Mouse (Mus musculus) kidney, adult 2 months (tissue): ENCODE results near the gene Fbxl17. TPM values are rescaled to one million over a fixed set of nuclear protein-coding genes. Genes with fewer than 3 reads are reported as not detected.

Source experiments
- DNase-seq: peaks from one replicate; pipeline ENCODE4 v3.0.0; 2021
- H3K27ac ChIP-seq: fragments of 200-500 bp; 2 replicates; pipeline ENCODE4 v1.5.1; 2012; ENCODE audit warnings: low read depth, low read length, control low read depth, inconsistent platforms; ENCODE audit not compliant: insufficient read depth
- H3K27me3 ChIP-seq: fragments of 200-500 bp; replicated peaks from 2 replicates; pipeline ENCODE4 v1.6.1; 2012; ENCODE audit warnings: mild to moderate bottlenecking, moderate library complexity, low read length, inconsistent platforms; ENCODE audit not compliant: control insufficient read depth, insufficient read depth
- H3K36me3 ChIP-seq: fragments of 200-500 bp; 2 replicates; pipeline ENCODE4 v1.6.1; 2012; ENCODE audit warnings: mild to moderate bottlenecking, moderate library complexity, low read length, inconsistent platforms; ENCODE audit not compliant: control insufficient read depth, insufficient read depth
- H3K4me1 ChIP-seq: fragments of 200-500 bp; 2 replicates; pipeline ENCODE4 v1.6.1; 2011; ENCODE audit warnings: low read length; ENCODE audit not compliant: control insufficient read depth, insufficient read depth
- H3K4me3 ChIP-seq: fragments of 200-500 bp; 2 replicates; pipeline ENCODE4 v1.5.1; 2011; ENCODE audit warnings: mild to moderate bottlenecking, low read depth, low read length, control low read depth; ENCODE audit not compliant: insufficient read depth
- CTCF ChIP-seq: fragments of 200-500 bp; conservative IDR thresholded peaks from 2 replicates; pipeline ENCODE4 v1.5.1; 2011; ENCODE audit warnings: low read depth, mild to moderate bottlenecking, control low read depth, low read length, moderate library complexity, mixed read lengths; ENCODE audit not compliant: insufficient read depth, insufficient read length
- POLR2A ChIP-seq: fragments of 200-500 bp; IDR thresholded peaks from one replicate; pipeline ENCODE4 v1.6.1; 2011; ENCODE audit warnings: low read depth, low read length, control low read depth
- WGBS: fragments of 180-500 bp; shearing (Covaris S2); methylation state at CpG from one replicate; pipeline ENCODE4 v1.1.7; 2018; 5-methylcytosine and 5-hydroxymethylcytosine counted together
- polyA plus RNA-seq: library from polyadenylated mRNA; depleted of rRNA; stranded (reverse); fragments of >200 nt; gene quantifications from 2 replicates; pipeline ENCODE4 v1.2.3, GENCODE M21; 2012

The Fbxl17 gene
- polyA plus RNA-seq, 1 experiment = 10.2 TPM

GRCm38 (mm10) chr17:63236846-63237245, 263.0 kb downstream of the Fbxl17 start:
- Histone ChIP-seq H3K4me3 (no peak overlapping the region), H3K27ac (no peak overlapping the region), H3K27me3 (no peaks in the 10 kb centered on the region), H3K36me3 (no peaks in the 10 kb centered on the region), H3K4me1 (no peaks in the 10 kb centered on the region)
- no peak for DNase-seq
- TF ChIP-seq POLR2A (no peak), CTCF (no peak)

- TF ChIP-seq POLR2A (no peak), CTCF (no peak)
- H3K4me1 ChIP-seq = no peaks in the 10 kb centered on the region
- H3K27me3 ChIP-seq = no peaks in the 10 kb centered on the region
- WGBS = 79% methylated on average over 8 of the region's 8 CpGs
- H3K4me3 ChIP-seq = no peak overlapping the region
- no peak overlapping the region for H3K27ac ChIP-seq
- no peaks in the 10 kb centered on the region for H3K36me3 ChIP-seq
- DNase-seq = no peak
These were observed 263.6 kb downstream of the Fbxl17 start for GRCm38 (mm10) chr17:63236221-63236620.

GRCm38 (mm10) chr17:63235821-63236220, 264.0 kb downstream of the Fbxl17 start:
- no peaks in the 10 kb centered on the region for H3K27me3 ChIP-seq
- 0 out of 2 replicates have a peak, but pooled peaks have one; percentile 2 for TF ChIP-seq CTCF
- no peak for TF ChIP-seq POLR2A
- H3K4me1 ChIP-seq = no peaks in the 10 kb centered on the region
- H3K4me3 ChIP-seq = no peak overlapping the region
- H3K27ac ChIP-seq = no peak overlapping the region
- DNase-seq = no peak
- H3K36me3 ChIP-seq = no peaks in the 10 kb centered on the region
- WGBS = 60% methylated on average over 3 of the region's 3 CpGs

GRCm38 (mm10) chr17:63229111-63229510, 270.7 kb downstream of the Fbxl17 start:
- H3K4me1 ChIP-seq = peaks cover 2% of the 10 kb centered on the region; the same call in 1 of the 2 replicates
- WGBS = 65% methylated on average over 4 of the region's 4 CpGs
- no peaks in the 10 kb centered on the region for H3K27me3 ChIP-seq
- no peak for DNase-seq
- no peak overlapping the region for H3K4me3 ChIP-seq
- H3K27ac ChIP-seq = no peak overlapping the region
- no peaks in the 10 kb centered on the region for H3K36me3 ChIP-seq
- TF ChIP-seq CTCF = no peak
- TF ChIP-seq POLR2A = no peak

- TF ChIP-seq POLR2A = no peak
- TF ChIP-seq CTCF = no peak
- Histone ChIP-seq H3K27me3 (no peaks in the 10 kb centered on the region), H3K36me3 (no peaks in the 10 kb centered on the region), H3K4me3 (no peak overlapping the region), H3K27ac (no peak overlapping the region), H3K4me1 (peaks cover 2% of the 10 kb centered on the region; the same call in 1 of the 2 replicates)
- WGBS = 45% methylated on average over 2 of the region's 2 CpGs
- DNase-seq = peak; percentile 40
These were observed 273.4 kb downstream of the Fbxl17 start for GRCm38 (mm10) chr17:63226380-63226779.

GRCm38 (mm10) chr17:63225959-63226358, 273.9 kb downstream of the Fbxl17 start:
- WGBS = 100% methylated on average over 1 of the region's 1 CpGs
- no peaks in the 10 kb centered on the region for H3K36me3 ChIP-seq
- H3K4me3 ChIP-seq = no peak overlapping the region
- H3K27ac ChIP-seq = no peak overlapping the region
- H3K27me3 ChIP-seq = no peaks in the 10 kb centered on the region
- H3K4me1 ChIP-seq = peaks cover 2% of the 10 kb centered on the region; the same call in 1 of the 2 replicates
- no peak for TF ChIP-seq CTCF
- no peak for TF ChIP-seq POLR2A
- DNase-seq = no peak

GRCm38 (mm10) chr17:63223675-63224074, 276.1 kb downstream of the Fbxl17 start:
- WGBS = 71% methylated on average over 4 of the region's 4 CpGs
- Histone ChIP-seq H3K4me3 (no peak overlapping the region), H3K27ac (no peak overlapping the region), H3K27me3 (no peaks in the 10 kb centered on the region), H3K36me3 (no peaks in the 10 kb centered on the region), H3K4me1 (peaks cover 2% of the 10 kb centered on the region; the same call in 1 of the 2 replicates)
- TF ChIP-seq CTCF = no peak
- TF ChIP-seq POLR2A = no peak
- no peak for DNase-seq
